Mouse (Mus musculus) MEL (cell line): ENCODE measurements around the gene Olfr1440. TPM values are rescaled to one million over a fixed set of nuclear protein-coding genes. Genes with fewer than 3 reads are reported as not detected.

Experiments used
- DNase-seq: peaks from one replicate; pipeline ENCODE4 v3.0.0; 2011; ENCODE audit warnings: low read depth, low spot score
- H3K27ac ChIP-seq: 2 replicates; pipeline ENCODE4 v1.5.1; 2012; ENCODE audit warnings: low read depth, mild to moderate bottlenecking, control low read depth, low read length, moderate library complexity; ENCODE audit not compliant: control insufficient read depth
- H3K27me3 ChIP-seq, 2 experiments: fragments of 150-350 bp in 1 of 2; sonication (generic) in 1 of 2; 2 replicates each; pipeline ENCODE4 v1.6.1; 2012; ENCODE audit warnings: low read length in 2 of 2, mild to moderate bottlenecking in 2 of 2, improper control_type of control experiment in 1 of 2, moderate library complexity in 1 of 2; ENCODE audit not compliant: insufficient read depth in 2 of 2, control insufficient read depth in 1 of 2
- H3K36me3 ChIP-seq, 2 experiments: 2 replicates each; pipeline ENCODE4 v1.6.1; 2012 to 2014; ENCODE audit warnings: low read length in 2 of 2, improper control_type of control experiment in 1 of 2, inconsistent platforms in 1 of 2, mild to moderate bottlenecking in 1 of 2; ENCODE audit not compliant: insufficient read depth in 2 of 2, control insufficient read depth in 1 of 2
- H3K4me1 ChIP-seq, 2 experiments: fragments of 150-350 bp in 1 of 2; sonication (generic) in 1 of 2; 2 replicates each; pipeline ENCODE4 v1.6.1; 2012; ENCODE audit warnings: low read length in 2 of 2, improper control_type of control experiment in 1 of 2, mild to moderate bottlenecking in 1 of 2; ENCODE audit not compliant: insufficient read depth in 2 of 2, control insufficient read depth in 1 of 2
- H3K4me3 ChIP-seq, 2 experiments: fragments of 150-350 bp in 1 of 2; sonication (generic) in 1 of 2; 2 replicates each; pipeline ENCODE4 v1.5.1; 2012; ENCODE audit warnings: low read depth in 2 of 2, low read length in 2 of 2, mild to moderate bottlenecking in 2 of 2, moderate library complexity in 2 of 2, control low read depth in 1 of 2, improper control_type of control experiment in 1 of 2; ENCODE audit not compliant: control insufficient read depth in 1 of 2, insufficient read depth in 1 of 2
- H3K79me2 ChIP-seq: 2 replicates; pipeline ENCODE4 v1.6.1; 2012; ENCODE audit warnings: mild to moderate bottlenecking, low read length, moderate library complexity; ENCODE audit not compliant: control insufficient read depth, poor library complexity, insufficient read depth
- H3K9ac ChIP-seq: 2 replicates; pipeline ENCODE4 v1.6.1; 2012; ENCODE audit warnings: low read depth, mild to moderate bottlenecking, control low read depth, low read length, moderate library complexity; ENCODE audit not compliant: control insufficient read depth, poor library complexity, severe bottlenecking
- H3K9me3 ChIP-seq: fragments of 150-350 bp; sonication (generic); replicated peaks from 2 replicates; pipeline ENCODE4 v1.6.1; 2012; ENCODE audit warnings: mild to moderate bottlenecking, low read length, improper control_type of control experiment, moderate library complexity; ENCODE audit not compliant: insufficient read depth
- BHLHE40 ChIP-seq: IDR thresholded peaks from 2 replicates; pipeline ENCODE4 v1.6.1; 2012; ENCODE audit warnings: low read depth, mild to moderate bottlenecking, inconsistent platforms, low read length, improper control_type of control experiment, borderline replicate concordance
- CHD1 ChIP-seq: IDR thresholded peaks from 2 replicates; pipeline ENCODE4 v1.6.1; 2012; ENCODE audit warnings: low read depth, mild to moderate bottlenecking, inconsistent platforms, low read length, improper control_type of control experiment
- CHD2 ChIP-seq: IDR thresholded peaks from 2 replicates; pipeline ENCODE4 v1.6.1; 2011; ENCODE audit warnings: low read length, improper control_type of control experiment
- E2F4 ChIP-seq: IDR thresholded peaks from 2 replicates; pipeline ENCODE4 v1.6.1; 2011; ENCODE audit warnings: low read depth, low read length, improper control_type of control experiment, borderline replicate concordance
- ETS1 ChIP-seq: IDR thresholded peaks from 2 replicates; pipeline ENCODE4 v1.6.1; 2012; ENCODE audit warnings: low read depth, mild to moderate bottlenecking, inconsistent platforms, low read length, improper control_type of control experiment, moderate library complexity
- GATA1 ChIP-seq: IDR thresholded peaks from 2 replicates; pipeline ENCODE4 v1.6.1; 2011; ENCODE audit warnings: low read depth, low read length, improper control_type of control experiment
- JUND ChIP-seq: IDR thresholded peaks from 2 replicates; pipeline ENCODE4 v1.6.1; 2011; ENCODE audit warnings: low read depth, mild to moderate bottlenecking, improper control_type of control experiment, low read length
- NRF1 ChIP-seq: IDR thresholded peaks from 2 replicates; pipeline ENCODE4 v1.6.1; 2014; ENCODE audit warnings: low read depth, mild to moderate bottlenecking, inconsistent platforms, low read length, improper control_type of control experiment, moderate library complexity; ENCODE audit not compliant: poor library complexity, insufficient read depth, severe bottlenecking
- POLR2AphosphoS2 ChIP-seq: IDR thresholded peaks from 2 replicates; pipeline ENCODE4 v1.6.1; 2011; ENCODE audit warnings: low read length, improper control_type of control experiment
- SMC3 ChIP-seq: IDR thresholded peaks from 2 replicates; pipeline ENCODE4 v1.6.1; 2011; ENCODE audit warnings: low read depth, low read length, improper control_type of control experiment
- UBTF ChIP-seq: IDR thresholded peaks from 2 replicates; pipeline ENCODE4 v1.6.1; 2012; ENCODE audit warnings: low read depth, mild to moderate bottlenecking, inconsistent platforms, low read length, improper control_type of control experiment, moderate library complexity, borderline replicate concordance; ENCODE audit not compliant: insufficient read depth
- USF1 ChIP-seq: IDR thresholded peaks from 2 replicates; pipeline ENCODE4 v1.6.1; 2014; ENCODE audit warnings: low read depth, mild to moderate bottlenecking, inconsistent platforms, low read length, improper control_type of control experiment, moderate library complexity
- USF2 ChIP-seq, 2 experiments: IDR thresholded peaks; 2 replicates each; pipeline ENCODE4 v1.6.1; 2011 to 2012; ENCODE audit warnings: improper control_type of control experiment in 2 of 2, low read length in 2 of 2, borderline replicate concordance in 1 of 2, inconsistent platforms in 1 of 2, low read depth in 1 of 2, mild to moderate bottlenecking in 1 of 2; ENCODE audit not compliant: insufficient read depth in 1 of 2
- ZC3H11A ChIP-seq: IDR thresholded peaks from 2 replicates; pipeline ENCODE4 v1.6.1; 2012; ENCODE audit warnings: low read depth, mild to moderate bottlenecking, inconsistent platforms, low read length, improper control_type of control experiment
- polyA plus RNA-seq, 2 experiments: library from polyadenylated mRNA; stranded (reverse) in 1 of 2; unstranded in 1 of 2; fragments of >175 nt in 1 of 2; fragments of >200 nt in 1 of 2; gene quantifications; 2 replicates each; pipeline versions ENCODE4 v1.2.1 to v1.2.4; 2012; ENCODE audit warnings: low replicate concordance in 2 of 2, low read depth in 1 of 2; ENCODE audit not compliant: insufficient read length in 2 of 2, insufficient read depth in 1 of 2, missing spikeins in 1 of 2
- total RNA-seq: library from RNA; depleted of rRNA; stranded (reverse); fragments of 300-350 nt; gene quantifications from 2 replicates; pipeline ENCODE4 v1.2.3, GENCODE M21; 2012

Olfr1440 gene
- total and polyA plus RNA-seq, 3 experiments: 0.01 TPM; not detected in 2

DNA sequence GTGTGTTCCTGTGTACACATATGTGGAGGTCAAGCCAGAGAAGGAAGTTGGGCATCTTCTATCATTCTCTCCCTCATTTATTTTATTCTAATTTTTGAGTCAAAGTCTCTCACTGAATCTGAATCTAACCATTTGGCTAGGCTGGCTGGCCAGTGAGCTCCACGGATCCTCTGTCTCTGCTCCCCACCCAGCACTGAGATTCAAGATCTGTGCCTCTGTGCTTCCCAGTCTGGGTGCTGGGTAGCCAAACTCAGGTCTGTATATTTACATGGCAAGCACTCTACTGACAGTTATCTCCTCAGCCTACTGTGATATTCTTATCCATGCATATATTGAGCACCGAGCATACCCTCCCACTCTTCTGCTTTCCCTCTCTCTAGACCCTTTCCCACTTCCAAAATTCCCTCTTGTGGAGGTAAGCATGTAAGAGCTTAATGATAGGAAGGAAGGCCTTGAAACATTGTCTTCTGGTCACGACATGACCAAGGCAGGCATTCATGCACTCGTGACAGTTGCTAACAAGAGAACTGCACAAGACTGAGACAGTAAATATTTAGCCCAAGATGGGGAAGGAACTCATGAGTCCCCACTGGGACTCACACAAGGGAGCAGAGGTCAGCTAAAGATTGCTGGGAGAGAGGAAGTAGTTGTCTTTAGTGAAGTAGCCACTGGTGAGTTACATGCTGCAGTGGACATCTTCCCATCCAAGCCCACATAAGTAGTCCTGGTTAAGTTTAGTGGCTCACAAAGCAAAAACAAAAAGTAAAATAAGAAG is 48.9 kb downstream of the Olfr1440 start:
- Histone ChIP-seq H3K9ac (no peak overlapping the region), H3K79me2 (no peaks in the 10 kb centered on the region), H3K27me3 (peaks cover 0 to 2% of the 10 kb centered on the region in 2 experiments; a peak in 1 of 4 replicates), H3K4me3 (no peak overlapping the region)
- TF ChIP-seq USF2 (IDR thresholded peaks at IDR 0.05; ENCODE audit: borderline replicate concordance in 1 of 2, insufficient read depth in 1 of 2, low read depth in 1 of 2, low read length in 2 of 2): no peak
- TF ChIP-seq JUND: no peak
- TF ChIP-seq, all 39 proteins: peak for 0
- H3K36me3 ChIP-seq: no peaks in the 10 kb centered on the region
- no peak overlapping the region for H3K27ac ChIP-seq
- no peaks in the 10 kb centered on the region for H3K4me1 ChIP-seq
- H3K9me3 ChIP-seq: no peaks in the 10 kb centered on the region
- no peak for DNase-seq

DNA sequence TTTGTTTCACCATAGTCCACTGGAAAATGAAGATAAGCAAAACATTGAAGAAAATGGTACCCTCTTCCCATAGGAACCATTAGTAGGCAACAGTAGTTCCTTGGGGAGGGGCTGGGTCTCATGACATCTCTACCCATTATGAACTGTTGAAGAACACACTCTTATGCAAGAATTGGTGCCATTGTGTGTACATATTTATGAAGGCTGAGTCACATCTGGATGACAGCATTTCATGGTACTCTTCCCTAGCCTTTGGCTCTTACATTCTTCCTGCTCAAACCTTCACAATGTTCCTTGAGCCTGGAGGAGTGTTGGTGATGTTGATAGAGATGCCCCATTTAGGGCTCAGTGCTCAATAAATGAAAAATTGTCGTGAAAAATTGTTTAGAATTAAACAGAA is 52.5 kb downstream of the Olfr1440 start:
- no peak for TF ChIP-seq GATA1
- TF ChIP-seq CHD2: no peak
- no peak for TF ChIP-seq POLR2AphosphoS2
- TF ChIP-seq USF2 (IDR thresholded peaks at IDR 0.05; ENCODE audit: borderline replicate concordance in 1 of 2, insufficient read depth in 1 of 2, low read depth in 1 of 2, low read length in 2 of 2): no peak
- no peak for TF ChIP-seq UBTF
- no peak for TF ChIP-seq NRF1
- no peak for TF ChIP-seq BHLHE40
- TF ChIP-seq CHD1: no peak
- TF ChIP-seq SMC3: no peak
- TF ChIP-seq ZC3H11A: no peak
- TF ChIP-seq USF1: no peak
- no peak for TF ChIP-seq ETS1
- TF ChIP-seq E2F4: no peak
- H3K9me3 ChIP-seq: no peaks in the 10 kb centered on the region
- H3K36me3 ChIP-seq: no peaks in the 10 kb centered on the region
- no peak for DNase-seq
- H3K4me1 ChIP-seq: no peaks in the 10 kb centered on the region
- no peak overlapping the region for H3K27ac ChIP-seq
- H3K9ac ChIP-seq: no peak overlapping the region
- no peak overlapping the region for H3K4me3 ChIP-seq
- H3K79me2 ChIP-seq: no peaks in the 10 kb centered on the region
- peaks cover 2 to 3% of the 10 kb centered on the region in 2 experiments; a peak in 2 of 4 replicates for H3K27me3 ChIP-seq
